Mouse (Mus musculus) layer of hippocampus, postnatal 14 days (tissue): Measurements from ENCODE around the gene Smim6. TPM values are rescaled to one million over a fixed set of nuclear protein-coding genes. Genes with fewer than 3 reads are reported as not detected.

Experiments used
- DNase-seq, 2 experiments: peaks; one replicate each; pipeline ENCODE4 v3.0.0; 2021 to 2022; ENCODE audit warnings: low spot score in 2 of 2, mixed read lengths in 1 of 2
- total RNA-seq, 2 experiments: library from RNA; stranded (reverse); gene quantifications; 2 replicates each; pipeline ENCODE4 v1.2.3; 2021

Gene Smim6
- total RNA-seq, 2 experiments from 2014 or later = not detected

DNA sequence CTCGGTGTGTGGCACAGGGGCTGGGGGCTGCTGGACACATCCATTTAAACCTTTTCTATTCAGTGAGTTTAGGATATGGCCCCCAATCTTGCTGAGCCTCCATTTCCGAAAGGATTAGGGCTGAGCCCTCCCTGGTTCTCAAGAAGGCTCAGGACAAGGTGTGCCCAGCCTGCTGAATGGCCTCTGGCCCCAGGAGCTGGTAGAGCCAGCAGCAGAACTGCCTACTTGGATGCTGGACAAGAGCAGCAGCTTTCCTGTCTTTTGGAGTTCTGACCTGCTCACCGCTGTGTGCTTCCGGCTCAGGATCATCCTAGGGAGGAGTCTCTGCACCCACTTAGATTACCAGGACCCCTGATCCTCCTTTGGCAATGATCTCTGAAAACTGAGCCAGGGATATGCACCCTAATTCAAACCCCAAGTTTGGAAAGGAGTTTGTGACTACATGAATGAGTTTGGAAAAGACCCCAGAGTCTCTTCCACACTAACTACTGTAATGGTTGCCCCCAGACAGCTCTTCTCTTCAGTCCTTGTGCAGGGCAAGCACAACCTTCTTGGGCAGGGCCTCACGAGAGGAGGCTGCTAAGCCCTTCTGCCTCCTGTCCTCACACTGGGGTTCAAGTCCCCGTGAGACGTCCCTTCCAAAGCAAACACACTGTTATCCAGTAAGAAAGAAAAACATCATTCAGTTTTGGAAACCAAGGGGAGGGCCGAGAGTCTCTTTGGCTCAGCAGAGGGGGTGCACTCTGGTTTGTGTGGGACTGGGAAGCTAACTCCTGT lies 11.1 kb upstream of the Smim6 start:
- no peak for DNase-seq

DNA sequence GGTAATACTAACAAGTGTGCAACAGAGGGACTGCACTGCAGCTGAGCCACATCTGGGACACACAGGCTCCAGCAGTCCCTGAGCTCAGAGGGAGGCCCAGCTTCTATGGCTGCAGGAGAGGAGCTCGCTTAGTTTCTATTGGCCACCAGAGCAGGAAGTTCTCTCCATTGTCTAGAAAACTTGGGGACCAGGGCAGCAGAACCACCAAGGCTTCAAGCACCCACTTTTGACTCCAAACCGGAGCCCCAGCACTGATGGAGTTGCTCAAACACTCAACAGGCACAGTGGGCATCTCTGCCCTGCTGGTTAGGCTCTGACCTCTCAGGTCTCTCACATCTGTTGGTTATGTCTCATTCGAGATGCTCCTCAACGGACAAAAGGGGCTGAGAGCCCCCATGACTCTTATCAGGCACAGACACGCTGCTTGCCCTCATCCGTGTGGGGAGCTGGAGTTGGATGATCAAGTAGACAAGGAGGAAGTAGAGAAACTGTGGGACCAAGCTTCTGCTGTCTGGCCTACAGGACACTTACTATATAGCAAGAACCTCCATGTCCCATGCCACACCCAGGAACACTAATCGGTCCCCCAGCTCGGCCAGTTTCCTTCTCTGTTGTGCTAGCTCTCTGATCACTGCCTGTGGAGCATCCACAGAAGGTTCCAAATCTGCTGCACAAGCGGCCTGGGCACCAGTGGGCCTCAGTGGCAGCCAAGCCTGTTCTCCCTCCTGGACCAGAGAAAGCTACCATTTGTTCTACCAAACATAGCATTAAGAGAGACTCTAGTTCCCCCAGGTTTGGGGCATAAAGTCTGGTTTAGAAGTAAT lies 10.3 kb upstream of the Smim6 start:
- no peak for DNase-seq

DNA sequence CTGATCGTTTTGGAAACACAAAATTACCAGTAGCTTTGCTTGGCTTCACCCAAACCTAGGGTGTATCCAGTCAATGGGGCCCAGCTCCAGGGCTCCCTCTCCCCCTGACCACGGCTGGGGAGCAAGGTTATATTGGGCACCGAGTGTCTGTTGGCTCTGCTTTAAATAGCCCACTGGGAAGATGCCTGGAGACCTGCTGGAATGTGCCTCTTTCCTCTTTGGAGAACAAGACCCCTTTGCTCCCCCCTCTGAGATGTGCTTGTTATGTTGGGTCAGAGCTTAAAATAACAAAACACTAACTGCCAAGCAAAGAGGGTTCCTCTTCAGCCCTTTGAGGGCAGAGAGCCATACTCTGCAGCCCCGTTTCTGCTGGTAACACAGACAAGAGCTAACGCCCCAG lies 9.6 kb upstream of the Smim6 start:
- DNase-seq = no peak

DNA sequence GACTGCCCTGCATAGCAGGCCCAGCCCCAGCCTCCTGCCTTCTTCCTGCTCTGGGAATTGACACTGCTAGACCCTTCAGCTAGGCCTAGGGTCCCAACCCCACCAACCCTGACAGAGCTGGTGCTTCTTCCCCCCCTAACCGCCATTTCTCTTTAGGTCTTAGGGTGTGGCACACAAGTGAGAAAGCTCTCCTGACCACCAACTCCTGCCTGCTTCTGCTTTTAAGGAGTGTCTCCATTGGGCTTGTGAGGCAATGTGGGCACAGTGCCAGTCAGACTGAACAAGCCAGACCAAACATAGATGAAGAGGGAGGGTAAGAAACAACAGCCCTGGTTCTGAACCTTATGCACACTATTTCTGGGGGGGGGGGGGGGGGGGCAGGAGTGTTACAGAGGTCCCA lies 9.0 kb upstream of the Smim6 start:
- no peak for DNase-seq

DNA sequence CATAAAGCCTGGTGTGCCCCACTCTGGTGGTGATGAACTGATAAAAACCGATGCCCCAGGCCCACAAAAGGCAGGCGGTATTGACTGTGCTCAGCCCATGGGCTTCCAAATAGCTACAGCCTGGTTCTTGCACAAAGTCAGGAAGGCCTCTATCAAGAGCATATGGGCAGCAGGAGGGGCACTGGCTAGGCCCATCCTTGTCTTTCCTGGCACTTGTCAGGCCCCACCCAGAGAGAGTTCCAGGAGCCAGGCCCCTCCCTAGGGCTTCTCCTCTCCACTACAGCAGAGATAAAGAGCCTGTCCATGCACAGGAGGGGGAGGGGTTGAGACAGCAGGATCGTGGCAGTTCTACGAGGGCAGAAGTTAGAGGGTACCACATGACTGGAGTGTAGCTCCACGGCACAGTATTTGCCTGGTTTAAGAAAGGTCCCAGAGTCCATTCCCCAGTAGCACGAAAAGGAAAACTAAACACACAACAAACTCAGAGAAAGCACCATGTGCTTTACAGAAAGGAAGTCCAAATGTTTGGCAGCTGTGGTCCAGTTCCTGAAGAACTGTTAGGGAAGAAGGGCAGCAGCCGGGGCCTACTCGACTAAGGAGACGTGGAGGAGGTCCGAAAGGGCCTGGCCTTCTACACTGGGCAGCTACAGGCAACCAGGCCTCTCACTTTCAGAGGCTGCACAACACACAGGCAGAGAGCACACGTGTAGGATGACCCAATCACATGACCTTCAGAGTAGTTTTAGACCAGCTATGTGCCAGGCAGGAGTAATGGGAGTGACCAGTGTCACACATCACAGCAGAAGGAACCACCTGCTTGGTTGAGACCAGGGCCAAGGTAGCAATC lies 8.2 kb upstream of the Smim6 start:
- no peak for DNase-seq

DNA sequence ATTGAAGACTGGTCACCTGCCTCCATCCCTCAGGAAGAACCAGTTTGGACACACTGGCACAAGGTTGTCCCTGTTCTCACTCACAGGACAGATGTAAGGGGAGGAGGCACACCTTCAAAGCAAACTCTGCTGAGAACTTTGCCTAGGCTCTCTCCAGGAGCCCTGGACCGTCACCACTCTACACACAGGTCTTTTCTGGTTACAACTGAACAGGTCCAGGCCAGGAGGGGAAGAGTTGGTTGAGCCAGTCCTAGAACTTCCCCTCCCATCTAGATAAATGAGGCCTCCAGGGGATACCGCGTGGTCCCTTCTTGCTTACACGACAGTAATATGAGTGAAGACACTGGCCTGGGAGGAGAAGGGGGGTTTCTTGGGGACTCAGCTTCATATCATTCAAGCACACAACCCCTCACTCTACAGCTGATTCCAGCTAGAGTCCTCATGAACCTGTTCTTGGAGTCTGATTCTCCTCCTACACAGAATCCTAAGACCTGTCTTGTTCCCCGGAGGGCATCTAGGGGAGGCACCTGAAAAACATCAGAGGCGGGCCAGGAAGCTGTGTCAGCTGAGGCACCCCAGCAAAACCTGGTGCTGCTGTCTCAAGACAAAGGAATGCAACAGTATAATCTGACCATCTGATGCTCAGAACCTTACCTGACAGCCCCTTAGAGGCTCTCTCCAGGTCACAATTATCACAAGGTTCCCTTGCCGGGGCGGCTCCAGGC lies 7.4 kb upstream of the Smim6 start:
- DNase-seq = no peak

DNA sequence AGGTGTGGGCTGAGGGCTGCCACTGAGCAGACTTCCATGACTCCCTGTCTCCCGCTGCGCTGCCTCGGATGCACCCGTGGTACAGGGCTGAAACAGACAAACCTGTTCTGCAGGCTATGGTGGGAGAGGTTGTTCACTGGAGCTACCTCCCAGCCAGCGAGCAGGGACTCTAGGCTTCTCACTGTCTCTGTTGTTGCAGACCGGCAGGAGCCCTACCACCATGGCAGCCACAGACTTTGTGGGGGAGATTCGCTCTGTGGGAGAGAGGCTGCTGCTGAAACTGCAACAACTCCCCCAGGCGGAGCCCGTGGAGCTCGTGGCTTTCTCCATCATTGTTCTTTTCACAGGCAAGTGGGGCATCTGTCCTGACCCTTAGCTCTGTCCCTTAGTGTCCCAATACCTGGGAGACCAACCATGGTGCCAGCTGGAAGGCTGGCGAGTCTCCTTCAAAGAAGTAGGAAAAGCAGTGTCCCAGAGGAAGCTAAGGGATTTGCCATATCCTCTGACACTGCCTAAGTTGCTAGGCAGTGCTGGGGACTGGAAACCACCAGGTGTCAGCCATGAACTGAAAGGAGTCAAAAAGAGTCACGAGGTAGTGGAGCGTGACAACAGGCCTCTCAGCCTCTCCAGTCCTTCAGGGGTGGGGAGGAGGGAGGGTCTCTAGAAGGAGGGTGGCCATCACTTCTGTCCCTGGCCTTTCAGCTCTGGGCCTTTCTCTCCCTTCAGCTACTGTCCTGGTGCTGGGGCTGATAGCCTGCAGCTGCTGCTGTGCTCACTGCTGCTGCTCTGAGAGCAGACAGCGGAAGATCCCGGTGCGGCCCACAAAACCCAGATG lies 6.6 kb upstream of the Smim6 start:
- peak; percentile 36 to 43 for DNase-seq

DNA sequence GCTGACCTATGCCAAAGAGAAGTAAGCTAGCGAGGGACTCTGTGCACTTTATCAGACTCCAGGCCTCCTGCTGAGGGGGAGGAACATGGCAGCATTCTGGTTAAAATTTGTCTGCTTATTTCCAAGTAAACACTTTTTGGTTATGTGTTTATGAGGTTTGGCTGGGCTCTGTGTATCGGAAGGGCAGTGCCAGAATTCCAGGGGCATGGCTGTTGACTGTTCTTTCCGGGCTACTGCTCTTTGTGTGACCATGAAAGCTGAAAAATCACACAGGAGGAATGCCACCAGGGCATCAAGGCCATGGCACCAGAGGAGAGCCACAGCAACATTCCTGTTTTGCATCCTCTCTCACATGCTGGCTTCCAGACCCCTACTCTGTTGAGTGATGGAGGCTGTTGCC lies 5.7 kb upstream of the Smim6 start:
- DNase-seq = no peak

DNA sequence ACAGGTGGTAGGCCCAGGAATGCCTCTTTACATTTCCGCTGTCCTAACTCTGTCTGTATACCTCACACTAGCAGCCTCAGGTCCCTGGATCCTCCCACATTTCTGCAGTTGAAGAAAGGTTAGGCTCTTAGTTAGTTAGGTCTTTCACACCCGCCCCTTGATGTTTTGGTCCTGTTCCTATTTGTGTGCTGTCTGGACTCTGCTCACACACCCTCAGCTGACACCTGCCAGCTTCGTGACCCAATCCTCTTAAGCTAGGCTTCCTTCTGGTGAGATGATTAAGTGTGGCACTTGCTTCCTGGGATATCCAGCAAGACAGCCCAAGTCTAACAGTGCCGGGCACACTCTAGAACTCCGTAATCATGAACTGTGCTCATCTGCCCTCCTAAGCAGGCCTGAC lies 5.3 kb upstream of the Smim6 start:
- no peak for DNase-seq

DNA sequence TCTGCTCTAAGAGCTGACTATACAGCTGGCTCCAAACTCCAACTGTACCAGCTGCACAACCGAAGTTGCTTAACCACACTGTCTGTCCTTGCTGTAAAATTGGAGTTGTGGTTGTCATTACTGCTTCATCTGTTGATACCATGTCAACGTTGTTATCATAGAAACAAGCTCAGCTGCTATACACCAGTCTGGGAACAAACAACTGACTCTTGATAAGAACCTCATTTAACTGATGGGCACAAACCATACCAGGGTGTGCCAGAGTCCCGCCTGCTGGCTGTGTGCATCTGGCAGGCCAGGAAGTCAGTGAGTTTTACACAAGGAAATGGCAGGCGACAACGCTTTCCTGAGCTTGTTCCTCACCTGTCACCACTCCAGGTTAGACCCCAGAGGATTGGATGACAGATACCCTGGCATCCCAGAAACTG lies 669 bp upstream of the Smim6 start:
- DNase-seq = no peak

DNA sequence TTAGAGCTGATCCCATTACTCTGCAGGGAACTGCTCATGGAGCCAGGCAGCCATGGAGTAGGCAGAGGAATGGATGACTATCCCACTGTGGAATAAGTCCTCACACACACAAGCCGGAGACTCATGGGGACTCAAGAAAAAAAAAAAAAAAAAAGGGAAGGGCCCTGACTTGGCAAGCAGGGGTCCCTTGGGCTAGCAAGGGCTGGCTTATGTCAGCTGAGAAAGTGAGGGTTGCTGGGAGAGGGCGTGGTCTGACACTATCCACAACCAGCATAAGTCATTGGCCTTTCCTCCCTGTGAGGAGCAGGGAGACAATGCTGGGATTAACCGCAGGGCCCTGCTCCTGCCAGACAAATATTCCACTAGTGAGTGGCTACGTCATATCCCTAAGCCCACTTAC lies 4.8 kb downstream of the Smim6 start:
- DNase-seq = no peak

DNA sequence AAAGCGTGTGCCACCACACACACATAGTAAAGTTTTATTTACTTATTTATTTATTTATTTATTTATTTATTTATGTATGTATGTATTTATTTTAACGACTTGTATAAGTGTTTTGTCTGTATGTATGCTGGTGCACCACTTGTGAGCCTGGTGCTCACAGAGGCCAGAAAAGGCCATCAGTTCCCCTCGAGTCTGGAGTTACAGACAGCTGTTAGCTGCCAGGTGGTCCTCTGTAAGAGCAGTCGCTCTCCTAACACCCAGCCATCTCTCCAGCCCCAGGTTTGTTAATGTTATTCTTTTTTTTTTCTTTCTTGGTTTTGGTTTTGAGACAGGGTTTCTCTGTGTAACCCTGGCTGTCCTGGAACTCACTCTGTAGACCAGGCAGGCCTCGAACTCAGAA lies 6.8 kb downstream of the Smim6 start:
- DNase-seq = no peak

DNA sequence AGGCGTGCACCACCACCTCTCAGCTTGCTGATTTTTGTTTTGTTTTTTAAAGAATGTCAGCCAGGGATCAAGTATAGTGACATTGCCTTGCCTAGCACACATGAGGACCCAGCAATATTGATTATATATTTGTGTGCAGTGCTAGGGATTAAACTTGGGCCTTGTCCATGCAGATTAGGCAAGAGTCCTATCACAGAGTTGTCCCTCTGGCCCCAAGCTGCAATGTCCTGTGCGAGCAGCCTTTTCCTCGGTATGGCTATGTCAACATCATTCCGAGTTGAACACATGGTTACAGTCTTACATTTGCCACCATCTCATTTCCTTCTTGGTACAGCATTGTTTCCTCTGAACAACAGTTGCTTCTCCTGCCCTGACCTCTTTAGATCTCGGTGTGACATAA lies 7.3 kb downstream of the Smim6 start:
- DNase-seq = no peak

DNA sequence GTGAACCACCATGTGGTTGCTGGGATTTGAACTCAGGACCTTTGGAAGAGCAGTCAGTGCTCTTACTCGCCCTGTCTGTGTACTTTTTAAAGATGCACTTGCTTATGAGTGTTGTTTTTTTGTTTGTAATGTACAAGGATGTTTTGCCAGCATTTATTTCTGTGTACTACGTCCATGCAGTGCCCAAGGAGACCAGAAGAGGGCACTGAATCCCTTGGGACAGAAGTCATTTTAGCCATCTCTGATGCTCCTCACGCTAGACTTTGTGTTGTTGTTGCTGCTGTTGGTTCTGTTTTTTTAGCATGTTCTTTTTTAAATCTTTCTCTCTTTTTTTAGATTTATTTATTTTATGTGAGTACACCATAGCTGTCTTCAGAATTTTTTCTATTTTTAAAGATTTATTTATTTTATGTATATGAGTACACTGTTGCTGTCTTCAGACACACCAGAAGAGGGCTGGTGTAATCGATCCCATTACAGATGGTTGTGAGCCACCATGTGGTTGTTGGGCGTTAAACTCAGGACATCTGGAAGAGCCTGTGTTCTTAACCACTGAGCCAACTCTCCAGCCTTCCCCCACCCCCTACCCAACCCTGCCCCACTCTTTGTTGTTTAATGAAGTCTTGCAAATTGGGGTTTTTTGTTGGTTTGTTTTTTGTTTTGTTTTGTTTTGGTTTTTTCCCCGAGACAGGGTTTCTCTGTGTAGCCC lies 8.4 kb downstream of the Smim6 start:
- DNase-seq = peak in 1 of 2 experiments; percentile 28

DNA sequence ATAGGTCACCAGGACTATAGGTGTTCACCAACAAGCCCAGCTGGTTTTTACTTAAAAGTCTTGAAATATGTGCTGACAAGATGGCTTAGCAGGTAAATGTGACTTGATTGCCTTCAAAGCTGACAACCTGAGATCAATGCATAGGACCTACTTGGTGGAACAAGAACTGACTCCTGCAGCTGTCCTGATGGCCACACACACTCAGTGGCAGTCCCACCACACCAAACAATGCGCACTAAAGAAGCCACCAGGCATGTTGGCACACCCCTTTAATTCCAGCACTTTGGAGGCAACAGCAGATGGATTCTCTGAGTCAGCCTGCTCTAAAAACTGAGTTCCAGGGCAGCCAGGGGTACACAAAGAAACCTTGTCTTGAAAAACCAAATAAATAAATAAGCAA lies 10.2 kb downstream of the Smim6 start:
- no peak for DNase-seq

DNA sequence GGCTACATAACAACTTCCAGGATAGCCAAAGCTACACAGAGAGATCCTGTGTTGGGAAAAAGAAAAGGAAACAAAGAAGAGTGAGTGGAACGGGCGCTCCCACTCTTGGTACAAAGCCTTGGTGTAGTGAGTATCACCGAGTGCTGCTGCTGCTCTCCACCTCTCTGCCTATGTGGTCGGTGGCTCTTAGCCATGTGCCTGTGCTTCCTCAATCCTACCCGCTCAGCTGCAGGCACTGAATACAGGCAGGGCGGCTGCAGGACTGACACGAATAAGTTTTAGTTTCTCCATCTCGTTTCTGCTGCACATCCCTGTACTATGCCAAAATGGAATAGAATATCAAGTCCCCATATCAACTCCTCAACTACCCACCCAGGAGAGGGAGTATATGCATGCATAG lies 17.2 kb downstream of the Smim6 start:
- no peak for DNase-seq

DNA sequence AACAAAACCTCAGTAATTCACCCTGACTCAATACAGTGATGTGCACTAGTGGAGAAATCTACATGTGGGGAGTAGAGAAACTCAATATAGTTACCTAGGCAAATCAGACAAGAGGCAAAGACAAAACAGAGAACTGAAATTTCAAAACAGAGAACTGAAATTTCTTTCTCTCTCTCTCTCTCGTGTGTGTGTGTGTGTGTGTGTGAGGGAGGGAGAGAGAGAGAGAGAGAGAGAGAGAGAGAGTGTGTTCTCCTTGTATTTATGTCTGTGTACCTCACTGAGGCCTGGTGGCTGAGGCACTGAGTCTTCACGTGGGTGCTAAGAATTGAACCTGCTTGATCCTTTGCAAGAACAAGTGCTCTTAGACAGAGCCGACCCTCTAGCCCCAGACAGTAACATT lies 18.0 kb downstream of the Smim6 start:
- no peak for DNase-seq

DNA sequence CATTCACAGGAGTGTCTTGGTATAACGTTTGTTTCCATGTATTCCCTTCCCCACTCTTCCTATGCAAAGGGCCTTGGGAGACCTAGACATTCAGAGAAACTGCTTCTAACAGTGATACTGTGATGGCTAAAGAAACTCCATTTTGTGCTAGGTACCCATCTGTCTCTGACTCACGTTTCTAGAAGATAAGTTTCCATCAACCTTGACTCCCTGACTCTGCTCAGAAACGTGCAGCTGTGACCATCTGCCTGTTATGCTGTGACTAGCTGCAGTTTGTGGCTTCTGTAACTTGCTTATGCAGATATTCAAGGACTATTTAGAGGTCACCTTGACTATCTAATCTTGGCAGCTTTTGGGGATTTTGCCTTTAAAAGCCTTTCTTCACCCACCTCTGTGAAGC lies 19.4 kb downstream of the Smim6 start:
- DNase-seq = no peak

DNA sequence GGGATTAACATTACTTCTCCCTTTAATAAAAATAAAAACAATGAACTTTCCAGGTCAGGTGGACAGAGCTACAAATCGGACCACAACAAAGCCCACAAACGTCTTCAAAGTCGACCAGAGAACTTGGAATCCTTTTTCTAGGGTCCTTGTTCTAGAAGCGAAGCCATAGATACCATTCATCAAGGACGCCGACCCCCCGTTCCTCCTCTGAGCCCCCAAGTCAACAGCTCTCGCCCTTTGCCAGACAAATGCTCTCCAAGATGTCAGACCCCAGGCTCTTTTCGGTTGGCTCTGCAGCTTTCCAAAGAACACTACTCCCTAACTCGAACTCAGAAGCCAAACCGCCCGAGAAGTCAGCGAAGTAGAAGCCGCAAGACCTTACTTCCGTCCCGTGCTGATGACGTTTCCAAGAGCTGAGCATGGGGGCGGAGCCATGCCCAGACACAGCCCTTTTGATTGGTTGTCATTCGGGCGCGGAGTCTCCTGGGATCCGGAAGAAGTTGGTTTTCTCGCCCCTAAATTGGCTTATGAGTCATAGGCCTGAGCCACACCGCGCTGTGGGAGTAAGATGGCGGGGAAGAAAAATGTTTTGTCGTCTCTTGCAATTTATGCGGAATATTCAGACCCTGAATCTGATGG lies 21.4 kb downstream of the Smim6 start, which contains the start of the genes Sap30bp and Recql5:
TSS of gene Sap30bp (plus strand) at position 175 of the 639 bp plus-strand sequence.
TSS of gene Recql5 (minus strand) at position 370 of the 639 bp plus-strand sequence.
- DNase-seq = peak; percentile 96 to 99
